Mouse (Mus musculus): Measurements from ENCODE around the gene Cmip. TPM values are rescaled to one million over a fixed set of nuclear protein-coding genes. Genes with fewer than 3 reads are reported as not detected.

Gene Cmip
- total RNA-seq, 2 experiments from 2014 or later, result 22.7 to 60.3 TPM

DNA sequence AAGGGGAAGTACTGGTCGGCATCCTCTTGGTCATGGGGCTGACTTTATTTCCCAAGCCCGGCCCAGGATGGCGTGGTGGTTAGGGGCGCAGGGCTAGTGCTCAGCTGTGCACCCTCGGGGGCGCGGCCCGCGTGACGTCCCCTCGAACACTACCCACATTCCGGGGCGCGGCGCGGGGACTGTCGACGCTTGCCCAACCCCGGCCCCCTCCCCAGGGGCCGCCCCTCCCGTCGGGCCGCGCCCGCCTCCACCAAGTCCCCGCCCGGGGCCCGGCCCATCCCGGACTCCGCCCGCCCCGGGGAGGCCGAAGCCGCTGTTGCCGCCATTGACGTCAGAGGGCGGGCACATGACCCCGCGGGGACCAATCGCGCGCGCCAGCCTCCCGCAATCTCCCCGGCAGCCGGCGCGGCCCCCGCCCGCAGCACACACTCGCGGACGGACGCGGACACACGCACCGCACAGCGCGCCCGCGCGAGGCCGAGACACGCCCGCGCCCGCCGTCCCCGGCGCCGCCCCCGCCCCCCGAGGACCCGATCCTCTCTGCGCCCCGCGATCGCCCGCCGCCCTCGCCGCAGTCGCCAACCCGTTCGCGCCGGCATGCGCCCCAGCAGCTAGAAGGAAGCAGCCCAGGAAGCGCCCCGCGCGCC, 449 bp upstream of the Cmip start:
- ATAC-seq (ENCODE audit: poor library complexity, severe bottlenecking), result peak; percentile 61

DNA sequence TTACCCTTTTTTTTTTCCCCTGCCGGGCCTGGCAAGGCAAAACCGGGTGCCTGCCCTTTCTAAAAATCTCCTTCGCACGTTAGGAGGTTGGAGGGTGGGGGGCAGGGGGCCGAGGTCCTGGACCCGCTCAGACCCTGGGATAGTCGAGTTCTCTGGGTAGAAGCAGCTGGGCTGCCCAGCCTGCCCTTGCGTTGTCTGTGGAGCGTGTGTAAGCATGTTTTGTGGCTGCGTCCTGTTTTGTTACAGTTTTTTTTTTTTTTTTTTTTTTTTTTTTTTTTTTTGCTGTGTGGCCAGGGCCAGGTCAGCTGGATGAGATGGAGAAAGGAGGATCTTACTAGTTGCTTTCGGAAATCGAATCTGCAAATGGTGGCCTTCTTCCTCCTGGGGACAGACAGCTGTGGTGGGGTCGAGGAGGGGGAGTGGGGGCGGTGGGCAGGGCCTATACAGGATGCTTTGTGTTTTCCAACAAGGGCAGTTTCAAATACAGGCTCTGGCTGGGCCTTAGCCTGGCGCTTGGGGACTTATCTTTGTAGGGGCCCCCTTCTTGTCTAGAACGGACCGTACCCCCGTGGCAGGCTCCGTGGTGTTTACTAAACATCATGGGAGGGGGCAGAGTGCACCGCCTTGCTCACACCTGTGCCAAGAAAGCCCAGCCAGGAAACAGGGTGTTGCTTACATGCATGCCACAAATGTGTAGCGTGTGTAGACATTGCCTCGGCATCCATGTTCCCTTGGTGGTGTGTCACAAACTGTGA, 1.1 kb downstream of the Cmip start:
- peak; percentile 17 for ATAC-seq (ENCODE audit: poor library complexity, severe bottlenecking)

DNA sequence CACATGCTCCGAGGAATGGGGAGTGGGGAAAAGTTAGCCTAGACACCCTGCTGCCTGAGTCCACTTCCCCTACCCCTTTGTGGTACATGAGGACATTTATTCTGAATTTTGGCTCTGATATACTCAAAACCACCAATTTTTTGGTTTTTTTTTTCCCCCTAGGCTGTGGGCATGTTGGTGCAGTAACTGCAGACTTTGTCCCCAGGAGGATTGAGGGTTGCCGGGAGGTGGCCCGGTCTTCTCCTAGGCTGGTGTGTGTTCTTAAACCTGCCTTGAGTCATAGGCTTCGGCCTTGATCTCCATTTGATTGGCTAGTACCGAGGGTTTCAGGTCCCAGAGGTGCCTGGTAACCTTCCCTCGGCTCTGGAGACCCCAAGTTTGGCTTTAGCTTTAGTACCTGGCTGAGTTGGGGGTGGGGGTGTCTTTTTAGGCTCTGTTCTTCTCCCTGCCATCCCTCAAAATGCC, 1.7 kb downstream of the Cmip start:
- ATAC-seq (ENCODE audit: poor library complexity, severe bottlenecking), result no peak

DNA sequence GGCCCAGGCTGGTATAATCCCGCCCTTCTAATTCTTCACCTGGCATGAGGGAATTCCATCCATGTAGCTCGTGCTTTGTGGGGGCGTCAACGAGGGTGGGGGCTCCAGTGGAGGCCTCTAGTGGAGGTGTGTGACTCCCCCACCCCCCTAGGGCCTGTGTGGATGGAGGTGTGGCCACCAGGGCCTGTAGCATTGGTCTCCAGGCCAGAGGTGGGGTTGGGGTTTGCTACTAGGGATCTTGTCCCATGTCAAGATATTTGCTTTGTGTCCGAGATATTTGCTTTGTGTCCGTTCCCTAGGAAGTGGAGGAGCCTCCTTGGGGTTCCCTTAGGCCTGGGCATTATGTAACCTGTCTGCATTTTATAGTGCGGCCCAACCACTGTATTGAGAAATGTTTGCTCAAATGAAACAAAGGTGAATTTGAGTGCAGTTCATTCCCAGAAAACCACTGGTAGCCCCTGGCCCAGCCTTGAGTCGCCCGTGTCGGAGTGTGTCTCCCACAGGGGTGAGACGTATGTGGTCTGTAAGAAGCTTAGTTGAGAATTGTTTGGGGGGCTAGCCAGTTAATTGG, 2.7 kb downstream of the Cmip start:
- ATAC-seq (ENCODE audit: poor library complexity, severe bottlenecking), result no peak

DNA sequence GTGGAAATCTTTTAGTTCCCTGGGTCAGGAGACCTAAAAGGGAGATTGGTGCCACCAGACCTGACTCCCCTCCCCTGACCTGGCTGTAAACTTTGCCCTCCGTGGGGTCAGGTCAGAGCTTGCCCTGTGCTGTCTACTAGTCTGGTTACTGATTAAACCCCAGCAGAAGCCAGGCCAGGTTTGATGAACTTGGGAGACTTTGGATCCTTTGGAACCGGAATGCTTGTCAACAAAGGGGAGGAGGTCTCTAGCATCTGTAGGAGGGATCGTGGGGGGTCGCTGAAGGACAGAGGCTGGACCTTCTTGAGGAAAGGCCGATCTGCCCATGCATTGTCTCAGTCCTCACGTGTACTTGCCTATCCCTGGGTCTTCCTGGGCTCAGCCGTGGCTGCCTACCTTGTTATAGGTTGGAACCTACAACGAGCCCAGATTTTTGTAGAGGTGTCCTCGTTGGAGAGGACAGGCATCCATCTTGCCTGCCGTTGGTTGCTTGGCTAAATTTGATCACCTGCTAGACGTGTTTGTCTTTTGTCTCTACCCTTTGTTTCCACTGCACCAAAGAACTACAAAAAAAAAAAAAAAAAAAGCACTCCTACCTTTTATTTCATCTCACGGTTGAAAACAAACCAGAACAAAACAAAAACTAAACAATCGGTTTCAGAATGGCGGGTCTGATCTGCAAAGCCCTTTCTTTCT, 3.5 kb downstream of the Cmip start:
- no peak for ATAC-seq (ENCODE audit: poor library complexity, severe bottlenecking)

DNA sequence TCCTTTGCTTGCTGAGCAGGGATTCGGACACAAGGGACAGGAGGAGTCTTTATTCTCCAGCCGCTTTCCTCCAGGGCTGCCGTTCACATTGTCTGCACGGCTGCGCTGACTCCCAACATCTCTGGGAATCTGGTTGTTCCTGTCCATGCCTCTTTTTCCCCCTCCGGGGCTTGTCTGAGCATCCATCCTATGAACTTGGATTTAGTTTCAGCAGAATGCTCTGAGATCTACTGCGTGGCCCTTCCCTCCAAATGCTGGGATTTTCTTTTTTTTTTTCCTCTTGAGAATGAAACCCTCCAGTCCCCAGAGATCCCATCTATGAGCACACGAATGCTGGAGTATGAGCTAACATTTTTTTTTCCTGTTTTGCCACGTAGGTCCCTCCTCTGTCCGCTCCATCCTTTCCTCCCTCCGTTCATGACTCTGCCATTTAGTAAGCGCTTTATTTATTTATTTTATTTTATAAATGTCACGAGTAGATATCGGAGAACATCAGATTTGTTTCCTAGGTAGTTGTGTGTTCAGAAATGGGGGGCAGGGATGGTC, 4.1 kb downstream of the Cmip start:
- no peak for ATAC-seq (ENCODE audit: poor library complexity, severe bottlenecking)

DNA sequence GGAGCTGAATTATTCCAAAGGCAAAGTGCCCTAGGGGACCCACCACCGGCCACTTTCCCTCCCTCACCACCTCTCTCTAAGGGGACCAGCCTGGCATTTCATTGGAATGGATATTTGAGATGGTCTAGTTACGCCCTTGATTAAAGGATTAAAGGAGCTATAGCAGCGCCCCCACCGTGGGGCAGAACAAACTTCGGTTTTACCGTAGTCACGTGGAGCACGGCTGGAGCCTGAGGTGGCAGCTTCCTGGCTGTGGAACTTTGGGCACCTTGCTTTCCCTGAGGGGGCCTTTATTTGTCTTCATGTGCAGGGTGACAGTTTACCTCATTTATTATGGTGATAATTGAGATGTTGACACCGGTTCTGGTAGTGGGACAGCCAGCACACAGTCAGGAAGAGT, 4.8 kb downstream of the Cmip start:
- no peak for ATAC-seq (ENCODE audit: poor library complexity, severe bottlenecking)

DNA sequence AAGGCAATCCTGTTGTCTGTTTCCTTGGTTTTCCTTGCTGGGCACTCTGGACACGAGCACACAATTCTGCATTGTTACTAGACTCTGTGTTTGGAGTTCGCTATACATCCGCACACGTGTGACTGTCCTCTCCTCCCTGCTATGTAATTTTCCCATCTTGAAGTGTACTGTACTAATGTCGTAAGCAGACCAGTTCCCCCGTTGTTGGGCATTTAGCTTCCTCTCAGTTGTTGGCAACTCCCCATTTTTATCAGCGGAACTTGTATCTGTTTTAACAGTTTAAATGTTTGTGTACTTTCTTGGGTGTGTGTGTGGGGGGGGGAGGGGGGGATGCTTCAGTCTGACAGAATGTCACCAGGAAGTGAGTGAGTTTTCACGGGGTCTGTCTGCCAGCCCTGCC, 5.8 kb downstream of the Cmip start:
- peak; percentile 47 for ATAC-seq (ENCODE audit: poor library complexity, severe bottlenecking)

DNA sequence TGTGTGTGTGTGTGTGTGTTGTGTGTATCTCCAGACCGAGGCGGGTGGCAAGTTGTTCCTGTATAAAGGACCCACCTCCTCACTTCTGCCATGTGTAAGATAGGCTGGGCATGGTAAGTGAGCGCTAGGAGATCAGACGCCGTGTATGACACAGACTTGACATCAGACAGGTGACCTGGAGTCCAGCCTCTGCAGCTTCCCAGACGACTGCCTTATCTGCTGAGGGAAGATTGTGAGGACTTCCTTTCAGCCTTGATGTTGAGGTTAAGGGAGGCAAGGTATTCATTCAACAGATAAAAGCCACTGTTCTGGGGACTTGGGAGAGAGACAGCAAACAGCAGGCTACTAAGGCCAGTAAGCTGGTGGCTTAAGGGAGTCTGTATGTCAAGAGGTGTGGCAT, 6.6 kb downstream of the Cmip start:
- ATAC-seq (ENCODE audit: poor library complexity, severe bottlenecking), result no peak

DNA sequence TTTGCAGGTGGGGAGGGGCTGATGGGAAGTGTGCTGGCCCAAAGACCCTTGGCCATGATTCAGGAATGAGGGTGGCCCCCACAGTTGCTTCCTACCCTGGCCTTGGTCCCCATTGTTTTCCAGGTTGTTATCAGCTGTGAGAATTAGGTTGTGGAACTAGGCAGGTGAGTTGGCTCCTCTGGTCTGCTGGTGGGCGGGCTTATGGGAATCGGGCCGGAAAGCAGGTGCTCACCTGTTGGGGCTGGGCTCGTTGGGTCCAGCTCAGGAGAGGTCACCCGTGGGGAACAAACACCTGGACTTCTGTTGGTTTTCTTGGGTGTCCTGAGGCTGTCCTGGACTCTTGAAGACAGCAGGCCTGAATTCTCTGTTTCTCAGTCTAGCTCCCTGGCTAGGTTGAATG, 8.2 kb downstream of the Cmip start:
- no peak for ATAC-seq (ENCODE audit: poor library complexity, severe bottlenecking)

DNA sequence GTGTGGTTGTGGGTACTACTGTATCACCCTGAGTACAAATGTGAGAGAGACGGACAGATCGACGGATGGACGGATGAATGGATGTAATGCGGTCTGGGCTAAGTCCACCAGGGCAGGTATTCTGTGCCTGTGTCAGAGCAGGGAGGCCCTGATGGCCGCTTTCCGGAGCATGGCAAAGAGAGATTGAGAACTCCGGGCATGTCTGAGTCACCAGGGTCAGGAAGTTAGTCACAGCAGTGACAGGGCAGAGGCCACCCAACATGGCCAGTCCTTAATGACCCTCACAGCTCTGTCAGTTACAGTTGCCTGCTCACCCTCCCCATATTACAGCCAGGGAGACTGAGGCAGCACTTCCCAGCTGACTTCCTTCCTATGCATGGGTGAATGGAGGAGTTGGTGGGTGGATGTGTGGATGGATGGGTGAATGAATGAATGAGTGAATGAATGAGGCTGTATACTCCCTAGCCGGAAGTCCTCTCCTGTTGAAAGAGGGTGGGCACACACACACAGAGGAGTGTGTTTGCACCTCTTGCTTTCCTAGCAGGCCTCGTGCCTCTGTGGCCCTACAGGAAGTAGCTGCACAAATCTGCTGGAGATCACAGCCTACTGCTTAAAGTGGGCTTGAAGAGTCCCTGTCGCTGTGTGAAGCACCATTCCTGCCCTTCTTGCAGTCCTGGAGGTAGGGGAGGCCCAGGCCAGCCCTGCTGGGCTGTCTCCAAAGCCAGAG, 10.7 kb downstream of the Cmip start:
- peak; percentile 78 for ATAC-seq (ENCODE audit: poor library complexity, severe bottlenecking)

DNA sequence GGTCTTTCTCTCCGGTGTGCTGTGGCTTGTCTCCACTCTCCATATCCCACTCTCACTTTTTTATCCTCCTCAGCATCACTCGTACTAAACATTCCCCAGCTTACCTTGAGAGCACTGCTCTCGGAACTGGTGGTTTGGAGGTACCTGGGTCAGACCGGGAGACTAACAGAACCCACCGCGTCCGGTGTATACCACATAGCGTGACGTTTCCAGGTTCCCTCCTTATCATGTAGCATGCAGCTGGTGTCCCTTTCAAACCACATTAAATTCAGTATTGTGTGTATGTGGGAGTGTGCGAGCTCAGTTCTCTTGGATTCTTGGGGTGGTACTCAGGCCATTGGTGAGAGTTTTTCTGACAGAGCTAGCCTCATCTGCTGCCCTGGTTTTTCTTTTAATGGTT, 21.4 kb downstream of the Cmip start:
- peak; percentile 7; the same call in 1 of the 2 replicates for ATAC-seq (ENCODE audit: poor library complexity, severe bottlenecking)

DNA sequence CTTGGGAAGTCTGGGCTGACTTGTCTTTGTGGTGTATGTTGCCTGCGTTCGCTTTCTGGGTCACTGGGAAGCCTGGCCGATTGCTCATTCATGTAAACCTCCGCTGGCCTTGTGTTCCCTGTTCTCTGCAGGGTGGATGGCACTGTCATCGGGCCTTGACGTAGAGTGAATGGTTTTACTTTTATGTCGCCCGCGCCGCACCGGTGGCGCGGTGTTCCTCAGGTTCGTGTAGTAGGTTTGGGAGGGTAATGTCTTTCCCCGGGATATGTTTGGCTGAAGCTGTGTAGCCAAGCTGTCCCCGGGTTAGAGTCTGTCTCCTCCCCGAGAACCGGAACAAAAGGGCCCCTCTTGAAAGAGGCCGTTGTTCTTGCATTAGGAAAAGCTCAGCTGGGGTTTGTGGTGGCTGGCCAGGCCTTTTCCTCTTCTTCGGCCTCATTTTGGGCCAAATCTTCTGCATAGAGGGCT, 21.8 kb downstream of the Cmip start:
- ATAC-seq (ENCODE audit: poor library complexity, severe bottlenecking), result 0 out of 2 replicates have a peak, but pooled peaks have one; percentile 12

DNA sequence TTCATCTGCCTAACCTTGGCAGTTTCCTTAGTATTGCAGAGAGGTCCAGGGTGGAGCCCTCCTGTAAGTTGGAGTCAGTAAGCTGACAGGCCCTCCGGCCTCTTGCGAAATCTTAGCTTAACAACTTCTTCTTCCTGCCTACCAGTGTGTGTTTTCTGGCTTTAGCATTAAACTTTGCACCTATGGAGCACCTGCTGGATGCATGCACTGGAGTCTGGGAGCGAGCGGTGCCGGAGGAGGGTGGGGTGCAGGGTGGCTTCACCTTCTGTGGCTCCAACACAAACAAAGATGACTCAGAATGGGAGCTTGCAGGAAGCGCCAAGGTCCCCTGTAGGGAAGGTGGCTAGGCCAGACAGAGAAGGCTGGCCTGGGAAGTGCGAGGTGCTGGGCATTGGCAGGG, 23.6 kb downstream of the Cmip start:
- ATAC-seq (ENCODE audit: poor library complexity, severe bottlenecking), result peak; percentile 63

DNA sequence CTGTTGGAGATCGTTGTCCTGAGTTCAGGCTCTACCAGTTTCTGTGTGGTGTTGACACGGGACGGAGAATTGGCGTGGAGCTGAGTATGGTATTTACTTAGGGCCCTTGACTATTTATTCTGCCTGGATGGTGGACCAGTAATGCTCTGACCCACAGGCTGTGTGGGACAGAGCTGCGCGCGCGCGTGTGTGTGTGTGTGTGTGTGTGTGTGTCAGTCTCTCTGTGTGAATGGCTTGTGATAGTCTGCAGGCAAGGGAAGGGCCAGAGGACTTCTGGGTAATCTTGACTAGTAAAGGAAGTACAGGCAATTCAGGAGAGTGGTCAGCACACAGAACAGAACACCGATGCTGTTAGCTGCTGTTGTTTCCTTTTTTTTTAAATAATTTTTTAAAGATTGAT, 24.8 kb downstream of the Cmip start:
- ATAC-seq (ENCODE audit: poor library complexity, severe bottlenecking), result no peak

DNA sequence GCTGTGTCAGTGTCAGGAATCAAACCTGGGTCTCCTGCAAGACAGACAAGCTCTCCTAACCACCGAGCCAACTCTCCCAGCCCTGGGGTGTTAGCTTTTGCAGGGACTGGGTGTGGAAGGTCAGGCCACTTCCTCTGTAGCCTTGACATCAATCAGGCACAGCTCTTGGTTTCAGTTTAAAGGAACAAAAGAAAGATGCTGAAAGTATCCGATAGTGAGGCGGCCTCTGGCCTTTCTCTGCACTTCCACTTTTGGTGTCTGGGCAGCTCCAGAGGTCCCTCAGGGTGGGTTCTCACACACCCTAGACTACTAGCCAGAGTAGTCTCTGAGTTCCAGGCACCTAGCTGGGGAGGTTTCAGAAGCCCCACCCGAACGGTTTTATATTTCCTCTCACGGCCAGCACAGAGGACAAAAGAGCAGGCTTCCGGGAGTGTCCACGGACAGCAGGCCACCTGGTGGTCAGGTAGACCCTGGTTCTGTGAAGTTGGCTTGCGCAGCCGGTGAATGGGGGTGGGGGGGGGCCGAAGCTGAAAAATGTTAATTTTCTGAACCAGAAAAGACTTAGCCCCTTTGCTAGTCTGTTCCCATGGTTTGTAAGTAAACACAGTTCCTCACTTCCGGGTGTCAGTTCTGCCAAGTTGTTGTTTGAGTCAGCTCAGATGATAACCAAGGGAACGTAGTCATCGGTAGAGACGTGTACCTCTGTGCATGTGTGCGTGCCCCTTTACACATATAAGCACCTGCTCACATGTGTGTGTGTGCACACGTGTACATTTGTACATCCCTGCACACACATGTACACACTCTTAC, 25.5 kb downstream of the Cmip start:
- peak; percentile 70 for ATAC-seq (ENCODE audit: poor library complexity, severe bottlenecking)

DNA sequence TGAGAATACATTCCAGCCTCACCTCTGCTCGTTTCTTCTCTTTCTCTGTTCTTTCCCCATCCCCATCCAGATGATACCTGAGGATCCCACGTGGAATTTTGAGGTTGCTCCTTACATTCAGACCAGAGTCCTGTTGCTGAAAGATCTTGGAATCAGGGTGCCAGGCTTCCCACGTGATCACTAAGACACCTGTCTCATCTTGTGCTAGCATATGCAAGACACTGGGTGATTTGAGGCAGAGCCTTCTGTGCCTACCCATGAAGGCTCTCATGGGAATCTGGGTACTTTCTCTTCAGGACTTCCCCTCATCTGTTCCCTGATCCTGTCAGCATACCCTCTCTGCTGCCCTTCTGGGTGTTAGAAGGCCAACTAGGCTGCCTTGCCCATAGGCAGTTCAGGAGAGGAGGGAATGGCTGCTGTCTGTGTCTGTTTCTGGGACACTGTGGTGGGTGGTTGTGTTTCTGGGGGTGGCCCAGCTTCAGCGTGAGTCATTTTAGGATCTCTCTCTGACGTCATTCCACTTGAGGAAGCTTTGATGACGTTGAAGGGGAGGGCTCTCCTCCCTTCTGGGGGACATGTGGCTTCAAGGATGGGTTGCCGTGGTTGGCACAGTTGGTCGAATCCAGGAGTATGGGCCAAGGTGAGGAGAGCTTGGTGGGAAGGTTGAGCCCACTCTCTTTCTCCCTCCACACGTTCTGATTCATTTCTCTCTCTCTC, 28.1 kb downstream of the Cmip start:
- no peak for ATAC-seq (ENCODE audit: poor library complexity, severe bottlenecking)

DNA sequence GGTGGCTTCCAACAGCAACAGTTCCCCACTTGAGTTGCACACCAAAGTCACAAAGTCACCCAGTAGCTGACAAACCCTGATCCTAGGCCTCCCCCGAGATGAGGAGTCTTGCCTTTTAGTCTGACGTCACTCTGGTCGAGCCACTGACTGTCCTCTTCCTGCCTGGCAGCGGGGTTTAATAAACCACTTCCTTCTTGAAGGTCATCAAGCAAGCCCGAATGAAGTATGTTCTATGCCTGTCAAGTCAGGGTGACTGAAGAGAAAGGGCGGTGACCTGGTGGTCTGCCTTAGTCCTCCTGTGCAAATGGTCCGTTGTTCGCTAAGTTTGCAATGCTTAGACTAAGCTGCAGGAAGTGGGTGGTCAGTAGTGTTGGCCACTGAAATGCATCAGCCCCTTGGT, 31.1 kb downstream of the Cmip start:
- ATAC-seq (ENCODE audit: poor library complexity, severe bottlenecking), result peak; percentile 94

DNA sequence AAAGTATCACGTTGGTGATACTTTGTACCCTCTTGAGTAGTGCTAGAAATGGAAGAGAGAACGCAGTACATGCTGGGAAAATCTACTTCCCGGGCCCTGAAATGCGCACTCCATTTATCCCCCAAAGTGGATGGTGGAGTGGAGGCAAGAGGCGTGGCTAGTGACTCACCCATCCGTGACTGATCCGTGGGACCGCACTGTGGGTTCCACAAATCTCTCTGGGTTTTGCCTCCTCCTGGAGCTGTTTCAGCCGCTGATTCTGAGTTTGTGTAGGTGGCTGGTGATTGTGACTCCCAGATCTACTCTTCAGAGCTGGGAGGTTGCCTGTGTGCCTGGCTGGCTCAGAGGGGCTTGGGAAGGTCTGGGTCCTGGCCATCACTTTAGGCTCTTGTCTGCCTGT, 32.2 kb downstream of the Cmip start:
- no peak for ATAC-seq (ENCODE audit: poor library complexity, severe bottlenecking)

Data from megakaryocyte, adult 5-6 weeks (primary cell).